In the genomic region with DNA sequence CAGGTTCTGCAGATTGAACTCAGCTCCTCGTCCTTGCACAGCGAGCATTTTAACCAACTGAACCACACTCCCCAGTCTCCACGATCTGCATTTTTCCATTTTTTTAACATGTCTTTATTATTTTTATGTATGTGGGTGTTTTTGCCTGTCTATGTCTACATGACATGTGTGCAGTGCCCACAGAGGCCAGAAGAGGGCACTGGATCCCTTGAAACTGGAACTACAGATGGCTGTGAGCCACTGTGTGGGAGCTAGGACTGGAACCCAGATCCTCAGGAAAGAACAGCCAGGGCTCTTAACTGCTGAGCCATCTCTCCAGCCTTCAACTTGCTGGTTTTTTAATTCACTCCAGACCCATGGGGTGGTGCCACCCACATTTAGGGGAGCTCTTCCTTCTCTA, we compare ENCODE assay signal across 8 mouse cellular contexts. TPM values are rescaled to one million over a fixed set of nuclear protein-coding genes. Genes with fewer than 3 reads are reported as not detected.
DNase-seq lines count a peak whose midpoint lies in the region; ATAC-seq and TF ChIP-seq lines count a peak whose summit lies in the region.

No protein-coding gene starts in this region.

- H3K9me3 ChIP-seq in midbrain, embryonic 15.5 days: no peaks in the 10 kb centered on the region

- H3K36me3 ChIP-seq in midbrain, embryonic 15.5 days (replicated peaks): no peaks in the 10 kb centered on the region

- peak; percentile 24; the same call in 1 of the 2 replicates for TF ChIP-seq CTCF in brain, embryonic 14.5 days (IDR thresholded peaks at IDR 0.05; ENCODE audit: borderline replicate concordance, extremely low read depth, insufficient read depth, insufficient read length)

- no peak for TF ChIP-seq POLR2A in brain, embryonic 14.5 days (IDR thresholded peaks at IDR 0.05; ENCODE audit: borderline replicate concordance, extremely low read depth, insufficient read depth, insufficient read length, poor library complexity, severe bottlenecking)

- peaks cover 5% of the 10 kb centered on the region; the same call in 1 of the 2 replicates for H3K4me1 ChIP-seq in midbrain, embryonic 15.5 days

- ATAC-seq in midbrain, embryonic 15.5 days (replicated peaks): no peak

- intact Hi-C loops in left cerebral cortex, postnatal 14 days (cut with DNase I): loop anchor here (2.0 to 10.0 kb wide), 3 partner anchors 490 to 834 kb away; a partner anchor contains a TSS
- intact Hi-C loops in left cerebral cortex, postnatal 36 days (cut with DNase I): loop anchor here (10.0 kb wide), 1 partner anchor 490 kb away; a partner anchor contains a TSS

- no peak overlapping the region for H3K4me3 ChIP-seq in midbrain, embryonic 15.5 days

- no peak overlapping the region for H3K4me2 ChIP-seq in midbrain, embryonic 15.5 days

- peak; percentile 37 for DNase-seq in adrenal gland, postnatal 14 days
- DNase-seq in adrenal gland, adult 2 months: no peak
- DNase-seq in left cerebral cortex, postnatal 14 days (ENCODE audit: low spot score in 2 of 2): peak; percentile 30 to 39
- no peak for DNase-seq in left cerebral cortex, postnatal 36 days (ENCODE audit: low spot score in 2 of 2)
- DNase-seq in brain, embryonic 14.5 days (ENCODE audit: low read depth): no peak
- DNase-seq in spleen, postnatal 10 days (ENCODE audit: low spot score in 2 of 2): peak; percentile 46 to 73
- DNase-seq in urinary bladder, postnatal 36 days (ENCODE audit: low spot score in 2 of 2): no peak

- H3K27ac ChIP-seq in midbrain, embryonic 15.5 days: no peak overlapping the region

- 89% methylated on average over 3 of the region's 3 CpGs for WGBS in midbrain, embryonic 15.5 days

- no peak overlapping the region for H3K9ac ChIP-seq in midbrain, embryonic 15.5 days

- H3K27me3 ChIP-seq in midbrain, embryonic 15.5 days (replicated peaks): no peaks in the 10 kb centered on the region

RNA-seq across cellular contexts. Expression of a gene that starts 45.8 kb away (rescaled TPM):
- total RNA-seq in adrenal gland, postnatal 14 days (2021): 174 and 183 TPM in 2 replicates
- total RNA-seq in adrenal gland, adult 2 months (2021): 100 to 1,000 TPM; 194 to 257 TPM
- polyA plus RNA-seq in adrenal gland, adult 2 months (2012; rRNA removed): 54.0 and 57.0 TPM in 2 replicates
- 100 to 1,000 TPM; 186 to 187 TPM for total RNA-seq in left cerebral cortex, postnatal 14 days (2021)
- 100 to 1,000 TPM; 163 to 181 TPM for total RNA-seq in left cerebral cortex, postnatal 36 days (2021)
- polyA plus RNA-seq in brain, embryonic 14.5 days (2012; rRNA removed): 59.4 and 91.9 TPM in 2 replicates
- polyA plus RNA-seq in midbrain, embryonic 15.5 days (2015; fragmentation: Nextera tagmentation; extraction: Ambion mirVana): 42.0 and 43.2 TPM in 2 replicates

Comparison
In these comparisons a context has a peak if more than half of its experiments do, and no peak if none do; other contexts are left out.
1. DNase-seq: peak in adrenal gland, postnatal 14 days (single experiment), left cerebral cortex, postnatal 14 days (2 of 2) and spleen, postnatal 10 days (2 of 2); none in adrenal gland, adult 2 months (single experiment), left cerebral cortex, postnatal 36 days (0 of 2), brain, embryonic 14.5 days (single experiment) and urinary bladder, postnatal 36 days (0 of 2).